Mouse (Mus musculus): Measurements from ENCODE around the gene Hmgcll1.

- TF ChIP-seq POLR2A (IDR thresholded peaks at IDR 0.05; ENCODE audit: low read depth, low read length) (no peak), CTCF (IDR thresholded peaks at IDR 0.05; ENCODE audit: extremely low read depth, insufficient read length, insufficient replicate concordance, low read depth, low read length) (no peak)
Measured at GRCm38 (mm10) chr9:76000876-76001858, 13.5 kb upstream of the Hmgcll1 start.
